Mouse (Mus musculus): ENCODE measurements around the gene C2cd4c.

DNA sequence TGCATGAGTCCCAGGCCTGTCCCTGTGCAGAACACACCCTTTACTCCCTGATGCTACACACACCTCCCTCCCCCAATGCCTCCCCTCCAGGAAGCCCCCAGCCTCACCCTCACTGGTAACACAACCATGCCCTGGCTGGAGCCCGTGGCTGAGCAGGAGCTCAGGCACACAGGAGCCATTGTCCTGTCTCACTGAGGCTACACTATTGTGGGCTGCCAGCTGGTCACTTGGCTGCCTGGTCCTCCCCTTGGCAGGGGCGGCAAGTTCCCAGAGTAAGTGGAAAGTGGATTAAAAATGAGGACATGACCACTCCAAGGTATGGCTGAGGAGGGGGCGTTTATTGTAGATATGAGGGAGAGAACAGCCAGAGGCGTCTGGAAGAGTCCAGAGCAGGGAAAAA, 7.3 kb downstream of the C2cd4c start:
- no peak for TF ChIP-seq CTCF (IDR thresholded peaks at IDR 0.05)
- no peak for TF ChIP-seq POLR2A (IDR thresholded peaks at IDR 0.05; ENCODE audit: insufficient read depth, low read depth, low read length)
